Mouse (Mus musculus) v-Abl transformed pro-B cells (cell line): Measurements from ENCODE around the gene Dgat2.

Source experiments
- in situ Hi-C, 2 experiments: fragments of 400-800 bp; cut with MboI; formaldehyde crosslinking; loops; one replicate each; pipeline ENCODE4 v1.15.1; 2025; ENCODE audit not compliant: unreplicated experiment in 2 of 2

Dgat2 gene

DNA sequence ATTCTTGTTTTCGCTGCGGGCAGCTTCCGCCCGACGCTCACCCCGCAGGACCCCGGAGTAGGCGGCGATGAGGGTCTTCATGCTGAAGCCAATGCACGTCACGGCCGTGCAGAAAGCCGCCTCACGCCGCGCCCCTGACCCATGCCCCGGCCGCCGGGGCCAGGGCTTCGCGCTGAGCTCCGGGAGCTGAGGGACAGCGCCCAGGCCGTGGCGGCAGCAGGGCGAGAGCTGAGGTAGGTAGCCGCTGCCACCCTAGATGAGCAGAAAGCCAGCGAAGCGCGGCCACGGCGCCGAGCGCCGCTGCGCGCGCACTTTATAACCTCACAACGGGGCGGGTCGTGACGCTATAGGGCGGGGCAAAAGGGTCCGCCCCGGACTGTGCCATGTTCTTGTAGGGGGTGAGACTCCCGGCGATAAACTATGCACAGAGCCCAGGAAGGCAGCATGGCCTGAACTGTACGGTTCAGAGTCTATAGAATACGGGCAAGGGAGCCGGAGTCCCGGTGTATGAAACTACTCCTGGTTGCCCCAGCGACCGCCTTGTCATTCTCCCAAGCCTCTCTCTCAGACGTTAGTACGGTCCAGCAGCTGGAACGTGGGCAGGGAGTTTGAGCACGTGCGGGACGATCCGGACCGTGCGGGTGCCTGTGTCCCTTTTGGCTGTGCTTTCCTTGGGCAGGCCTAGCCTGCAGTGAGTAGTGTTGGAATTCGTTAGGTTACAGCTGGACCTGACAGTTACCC lies at the start of gene Dgat2:
TSS of gene Dgat2 (minus strand) at position 288 of the 741 bp plus-strand sequence.
- in situ Hi-C loops, result no loop called here

DNA sequence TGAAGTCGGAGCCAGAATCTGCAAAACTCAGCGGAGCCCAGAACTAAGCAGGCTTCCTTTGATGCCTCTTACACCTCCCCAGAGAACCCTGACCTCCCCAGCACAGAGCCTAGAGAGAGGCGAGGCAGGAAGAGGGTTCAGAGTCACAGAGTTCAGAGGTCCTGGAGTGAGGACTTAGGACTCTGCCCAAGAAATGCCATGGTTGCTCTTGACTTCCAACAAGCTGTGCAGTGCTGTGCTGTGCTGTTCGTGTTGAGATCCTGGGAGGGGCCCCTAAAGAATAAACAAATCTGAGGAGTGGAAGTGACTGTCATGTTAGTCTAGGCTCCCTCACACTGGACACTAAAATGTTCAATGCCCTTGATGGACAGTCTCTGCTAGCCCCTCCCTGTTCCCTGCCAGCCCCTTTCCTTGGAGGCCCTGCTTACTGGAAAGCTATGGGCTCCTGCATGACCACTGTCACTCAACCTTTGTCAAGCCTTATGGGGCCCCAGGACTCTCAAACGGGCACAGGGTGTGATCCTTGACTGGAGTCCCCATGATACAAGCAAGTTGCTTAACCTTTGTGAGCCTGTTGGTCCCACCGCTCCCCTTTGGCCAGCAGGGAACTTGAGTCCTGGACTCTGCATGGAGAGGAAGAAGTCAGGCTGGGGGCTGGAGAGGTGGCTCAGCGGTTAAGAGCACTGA lies 47.7 kb upstream of the Dgat2 start:
- in situ Hi-C loops, result no loop called here

DNA sequence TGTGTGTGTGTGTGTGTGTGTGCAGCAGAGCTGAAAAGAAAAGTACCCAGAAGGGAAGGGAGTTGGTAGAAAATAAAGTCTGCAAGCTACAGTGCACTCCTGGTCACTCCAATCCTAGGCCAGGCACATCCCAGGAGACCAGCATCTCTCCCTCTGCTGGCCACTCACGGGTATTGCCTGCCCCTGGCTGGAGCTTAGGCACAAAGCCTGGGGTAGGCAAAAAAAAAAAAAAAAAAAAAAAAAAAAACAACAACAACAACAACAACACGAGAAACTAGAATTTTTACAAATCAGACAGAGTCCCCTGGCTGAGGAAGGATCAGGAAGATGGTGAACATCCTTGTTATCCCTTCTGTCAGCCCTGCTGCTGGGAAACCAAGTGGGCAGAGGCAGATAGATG lies 46.9 kb upstream of the Dgat2 start:
- in situ Hi-C loops, result loop anchor here in 1 of 2 experiments (10.0 kb wide), 1 partner anchor 225 kb away; no protein-coding TSS in a partner anchor

DNA sequence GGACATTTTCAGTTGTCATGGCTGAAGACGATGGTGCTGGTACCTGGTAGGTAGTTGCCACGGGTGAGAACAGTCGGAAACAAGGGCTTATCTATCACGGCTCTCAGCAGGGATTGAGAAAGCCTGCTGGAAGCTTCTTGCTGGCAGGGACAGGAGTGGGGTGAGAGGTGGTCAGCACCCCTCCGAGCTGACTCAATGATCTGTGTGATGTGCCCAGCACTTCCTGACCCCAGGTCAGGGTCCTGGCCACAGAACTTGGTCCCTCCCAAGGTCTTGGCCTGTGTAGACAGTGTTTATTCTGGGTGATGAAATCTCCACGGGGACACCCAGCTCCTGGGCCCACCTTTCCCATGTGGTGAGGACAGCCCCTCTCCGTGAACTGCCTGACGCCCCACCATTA lies 46.3 kb upstream of the Dgat2 start:
- in situ Hi-C loops, result loop anchor here in 1 of 2 experiments (10.0 kb wide), 1 partner anchor 226 kb away; no protein-coding TSS in a partner anchor

DNA sequence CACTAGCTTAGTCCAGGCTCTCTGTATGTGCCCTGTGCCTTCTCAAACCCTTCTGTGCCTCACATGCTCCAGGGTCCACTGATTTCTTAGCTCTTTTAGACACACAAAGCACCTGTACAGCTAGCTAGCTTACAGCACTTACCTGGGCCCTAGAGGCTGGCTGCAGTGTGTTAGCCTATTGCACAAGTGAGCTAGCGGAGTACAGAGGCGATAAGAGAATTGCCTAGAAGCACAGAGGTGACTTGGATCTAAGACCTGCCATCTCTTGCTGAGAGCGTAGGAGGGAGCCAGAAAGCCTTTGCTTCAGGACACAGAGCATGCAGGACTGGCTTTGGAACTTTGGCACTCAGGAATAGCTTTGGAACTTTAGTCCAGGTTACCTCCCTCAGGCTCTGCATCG lies 44.7 kb upstream of the Dgat2 start:
- in situ Hi-C loops, result loop anchor here in 1 of 2 experiments (10.0 kb wide), 1 partner anchor 228 kb away; no protein-coding TSS in a partner anchor

DNA sequence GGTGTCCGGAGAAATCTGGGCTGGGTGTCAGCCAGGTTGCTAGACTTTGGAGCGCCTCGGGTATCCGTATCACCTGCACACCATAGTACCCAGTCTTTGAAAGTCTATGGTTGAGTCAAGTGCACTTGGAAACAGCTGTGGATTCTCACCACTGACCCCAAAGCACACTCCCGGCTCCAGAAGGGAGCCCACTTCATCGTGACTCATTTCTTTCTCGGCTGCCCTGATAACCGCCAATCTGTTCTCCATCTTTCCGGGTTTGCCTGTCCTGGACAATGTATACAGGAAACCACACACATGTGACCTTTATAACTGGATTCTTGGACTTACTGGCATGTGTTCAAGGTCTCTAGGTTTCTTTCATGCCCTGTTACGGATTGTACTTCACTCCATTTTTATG lies 44.1 kb upstream of the Dgat2 start:
- in situ Hi-C loops, result loop anchor here in 1 of 2 experiments (10.0 kb wide), 1 partner anchor 228 kb away; no protein-coding TSS in a partner anchor

DNA sequence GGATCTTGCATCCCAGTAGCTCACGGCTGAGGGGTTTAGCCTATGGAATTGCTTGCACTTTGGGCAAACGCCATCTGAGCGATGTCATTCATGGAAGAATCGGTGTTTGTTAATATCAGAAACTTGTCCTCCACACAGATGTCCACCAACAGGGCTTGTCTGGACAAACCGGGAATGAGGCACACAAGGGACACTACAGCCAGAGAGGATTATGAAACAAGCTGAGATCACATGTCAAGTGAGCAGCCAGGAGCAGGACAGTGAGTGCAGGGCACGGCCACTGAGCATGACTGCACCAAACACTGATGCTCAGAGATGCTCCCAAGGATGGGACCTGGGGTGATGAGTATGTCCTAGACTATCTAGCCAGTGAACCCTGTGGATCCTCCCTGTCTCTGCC lies 42.9 kb upstream of the Dgat2 start:
- in situ Hi-C loops, result loop anchor here in 1 of 2 experiments (10.0 kb wide), 1 partner anchor 229 kb away; no protein-coding TSS in a partner anchor

DNA sequence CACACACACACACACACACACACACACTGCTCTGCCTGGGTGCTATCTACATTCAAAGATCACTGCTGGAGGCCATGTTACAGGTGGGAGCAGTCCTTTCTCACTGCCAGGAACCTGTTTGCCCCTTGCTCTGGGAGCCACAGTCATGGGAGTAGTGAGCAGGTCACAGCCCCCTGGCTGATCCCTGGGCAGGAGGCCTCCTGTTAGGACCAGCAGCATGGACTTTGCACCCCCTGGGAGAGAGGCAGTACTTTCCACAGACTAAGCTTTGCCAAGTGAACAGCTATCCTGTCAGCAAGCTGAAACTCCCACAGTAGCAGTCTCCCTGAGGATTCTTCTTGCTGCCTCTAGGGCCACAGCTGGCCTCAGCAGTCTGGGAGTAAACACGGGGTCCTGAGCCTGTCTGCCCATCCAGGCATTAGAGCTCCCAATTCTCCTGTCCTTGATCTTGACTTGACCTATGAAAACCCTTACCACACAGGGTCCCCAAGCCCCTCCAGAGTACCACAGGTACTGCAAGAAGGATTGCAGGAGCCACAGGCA lies 42.2 kb upstream of the Dgat2 start:
- in situ Hi-C loops, result loop anchor here in 1 of 2 experiments (10.0 kb wide), 1 partner anchor 230 kb away; no protein-coding TSS in a partner anchor

DNA sequence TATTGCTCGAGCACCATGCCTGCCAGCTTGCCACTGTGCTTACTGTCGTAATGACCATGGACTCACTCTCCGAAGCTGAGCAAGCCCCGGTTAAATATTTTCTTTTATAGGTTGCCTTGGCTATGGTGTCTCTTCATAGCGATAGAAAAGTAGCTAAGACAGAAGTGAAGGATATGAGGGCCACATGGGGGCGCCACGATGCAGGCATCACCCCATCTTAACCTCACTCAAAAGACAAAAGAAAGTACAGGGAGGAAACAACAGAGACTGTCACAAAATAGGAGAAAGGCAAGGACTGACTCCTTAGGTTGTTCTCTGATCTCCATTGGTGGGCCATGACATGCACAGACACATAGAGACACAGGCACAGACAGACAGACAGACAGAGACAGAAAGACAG lies 41.7 kb upstream of the Dgat2 start:
- in situ Hi-C loops, result loop anchor here in 1 of 2 experiments (10.0 kb wide), 1 partner anchor 231 kb away; no protein-coding TSS in a partner anchor

DNA sequence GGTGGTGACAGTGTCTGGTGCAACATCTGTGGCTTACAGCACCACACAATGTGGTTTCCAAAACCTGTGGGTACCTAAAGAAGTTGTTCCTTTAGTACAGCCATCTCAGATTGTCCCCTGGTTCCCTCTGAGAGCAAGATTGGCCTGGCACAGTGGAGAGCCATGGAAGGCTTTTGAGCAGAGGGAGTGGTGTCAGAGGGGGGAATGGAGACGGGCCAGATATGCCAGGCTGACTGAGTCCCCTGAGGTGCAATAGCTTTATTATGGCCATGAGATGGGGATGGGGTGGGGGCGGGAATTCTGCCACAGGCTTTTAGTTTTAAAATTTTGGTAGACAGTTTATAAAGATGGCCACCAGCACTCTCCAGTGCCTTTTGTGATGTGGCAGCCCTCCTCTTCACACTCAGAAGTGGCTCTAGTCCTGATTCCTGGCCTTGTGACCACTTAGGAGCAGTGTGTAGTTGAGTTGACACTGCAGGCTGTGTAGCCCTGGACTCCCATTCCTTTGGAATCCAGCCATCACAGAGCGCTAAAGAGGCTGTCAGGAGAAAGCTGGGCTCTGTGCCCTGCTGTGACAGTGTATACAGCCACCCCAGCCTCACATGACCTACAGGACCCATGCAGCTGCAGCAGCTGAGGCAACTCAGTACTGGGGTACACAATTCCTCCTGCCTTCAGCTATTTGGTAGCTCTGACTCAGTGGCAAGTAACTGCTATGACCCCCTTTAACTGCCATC lies 35.0 kb upstream of the Dgat2 start:
- in situ Hi-C loops, result no loop called here

DNA sequence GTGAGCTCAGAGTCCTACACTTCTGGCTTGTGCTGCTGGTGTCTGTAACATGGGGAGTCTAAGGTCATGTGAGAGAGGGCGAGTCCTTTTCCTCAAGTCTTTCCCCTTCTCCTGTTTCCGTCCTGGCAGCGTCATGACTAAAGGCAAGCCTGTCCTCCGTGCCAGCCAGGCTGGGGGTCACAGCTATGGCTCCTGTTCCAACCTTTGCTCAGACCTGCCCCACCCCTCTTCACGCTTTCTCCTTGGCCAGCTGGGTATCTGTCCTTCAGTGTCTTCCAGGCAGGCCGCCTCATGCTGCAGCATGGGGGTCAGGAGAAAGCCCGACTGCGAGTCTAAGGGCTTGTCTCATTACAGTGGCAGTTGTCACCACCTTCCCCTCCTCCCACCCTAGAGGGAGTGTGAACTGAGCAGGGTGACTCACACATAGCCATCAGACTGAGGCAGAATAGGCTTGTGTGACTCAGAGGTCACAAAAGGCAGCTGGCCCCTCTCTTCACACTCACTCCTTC lies 32.9 kb upstream of the Dgat2 start:
- in situ Hi-C loops, result no loop called here

DNA sequence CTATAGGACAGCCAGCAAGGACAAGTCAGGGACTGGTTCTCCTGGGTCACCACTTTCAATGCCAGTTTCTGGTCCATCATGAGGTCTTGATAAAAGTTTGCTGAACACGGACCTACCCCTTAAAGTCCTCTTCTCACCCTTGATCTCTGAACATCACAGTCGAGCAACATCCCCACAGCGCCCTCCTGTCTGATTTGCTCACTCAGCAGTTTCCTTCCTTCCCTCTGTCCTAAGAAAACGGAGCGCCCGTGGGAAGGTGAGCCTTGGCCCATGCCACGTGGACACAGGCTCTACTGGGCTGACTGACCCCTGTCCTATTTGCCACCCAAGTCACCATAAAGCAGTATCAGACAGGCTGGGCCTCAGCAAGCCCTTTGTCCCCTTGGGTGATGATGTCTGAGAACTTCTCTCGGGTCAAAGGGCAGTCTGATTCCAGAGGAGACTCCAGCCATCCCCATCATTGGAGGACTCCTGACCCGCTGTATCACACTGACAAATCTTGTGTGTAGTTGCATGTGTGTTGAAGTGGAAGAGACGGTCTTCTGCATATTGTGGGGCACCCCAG lies 32.2 kb upstream of the Dgat2 start:
- in situ Hi-C loops, result no loop called here

DNA sequence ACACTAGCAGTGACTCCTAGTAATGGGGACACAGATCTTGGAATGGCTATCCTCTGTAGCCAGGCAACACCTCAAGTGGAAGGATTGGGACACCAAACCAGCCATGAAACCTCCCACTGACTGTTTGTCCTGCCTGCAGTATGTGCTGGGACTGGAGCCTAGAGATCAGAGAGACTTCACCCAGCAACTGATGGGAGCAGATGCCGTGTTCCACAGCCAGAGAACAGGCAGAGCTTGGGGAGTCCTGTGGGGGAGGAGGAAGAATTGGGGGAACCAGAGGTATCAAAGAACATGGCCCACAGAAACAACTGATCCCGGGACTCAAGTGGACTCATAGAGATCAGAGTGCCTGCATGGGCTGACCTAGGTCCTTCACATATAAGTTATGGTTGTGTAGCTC lies 31.2 kb upstream of the Dgat2 start:
- in situ Hi-C loops, result no loop called here

DNA sequence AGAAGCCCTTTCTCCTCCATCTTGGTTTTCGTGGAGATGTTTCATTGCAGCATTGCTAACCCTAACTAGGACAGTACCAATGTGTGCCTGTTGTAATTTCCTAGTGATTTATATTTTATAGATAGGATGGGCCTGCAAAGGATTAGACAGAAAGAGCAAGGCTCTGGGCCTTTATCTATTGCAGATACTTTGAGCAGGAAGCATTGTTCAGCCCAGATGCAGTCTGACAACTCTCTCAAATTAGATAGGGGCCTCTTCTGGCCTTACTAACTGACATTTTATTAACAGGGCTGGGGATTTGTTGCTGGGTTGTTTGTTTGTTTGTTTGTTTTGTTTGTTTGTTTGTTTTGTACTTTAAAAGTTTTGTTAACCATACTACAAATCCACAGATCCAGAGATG lies 30.5 kb upstream of the Dgat2 start:
- in situ Hi-C loops, result no loop called here

DNA sequence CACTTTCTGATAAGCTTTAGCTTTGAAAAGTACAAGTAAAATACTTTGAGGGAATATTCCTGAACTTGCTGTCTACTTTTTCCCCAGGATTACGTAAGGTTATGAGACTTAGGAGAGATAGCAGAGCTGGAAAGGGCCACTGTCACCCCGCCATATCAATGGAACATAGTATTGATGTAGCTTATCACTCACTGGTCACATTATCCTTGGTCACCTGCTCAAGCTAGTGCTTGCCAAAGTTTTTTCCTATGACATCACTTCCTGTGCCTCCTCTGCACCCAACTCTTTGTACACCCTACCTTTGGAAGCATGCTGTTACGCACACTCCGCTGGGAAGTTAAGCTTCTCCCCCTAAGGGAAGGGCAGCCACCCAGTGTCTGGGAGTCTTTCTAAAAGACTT lies 26.2 kb upstream of the Dgat2 start:
- in situ Hi-C loops, result no loop called here

DNA sequence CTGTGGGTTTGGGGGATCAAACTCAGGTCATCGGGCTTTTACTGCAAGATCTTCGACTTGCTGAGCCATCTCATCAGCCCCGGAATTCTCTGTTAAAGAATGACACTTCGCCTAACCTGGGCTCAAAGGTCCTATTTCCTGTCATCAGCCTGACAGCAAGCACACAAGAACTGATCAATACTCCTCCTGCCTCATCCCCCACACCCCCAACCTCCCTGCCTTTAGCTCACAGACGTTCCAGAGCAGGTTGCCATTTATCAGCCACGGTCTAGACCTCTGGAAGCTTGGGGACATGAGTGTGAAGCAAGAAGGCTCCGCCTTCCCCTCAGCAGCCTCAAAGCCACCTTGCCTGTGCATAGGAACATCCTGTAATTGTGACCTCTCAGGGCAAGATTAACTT lies 23.8 kb upstream of the Dgat2 start:
- in situ Hi-C loops, result no loop called here

DNA sequence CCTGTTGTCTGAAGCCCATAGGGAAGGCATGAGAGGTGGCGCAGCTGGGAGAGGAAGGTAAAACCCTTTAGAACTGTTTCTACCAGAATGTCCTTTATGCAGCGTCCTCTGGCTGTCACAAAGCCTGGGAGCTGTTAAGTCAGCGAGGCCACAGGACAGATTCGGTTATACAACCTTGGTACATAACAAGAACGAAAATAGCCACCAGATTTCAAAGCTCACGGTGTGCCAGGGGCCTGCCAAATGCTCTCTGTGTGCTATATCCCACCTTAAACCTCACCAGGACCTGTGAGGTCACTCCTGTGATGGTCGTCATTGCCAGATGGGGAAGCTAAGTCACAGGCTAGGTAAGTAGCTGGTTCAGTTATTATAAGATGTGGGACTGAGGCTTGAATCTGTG lies 19.6 kb upstream of the Dgat2 start:
- in situ Hi-C loops, result no loop called here

DNA sequence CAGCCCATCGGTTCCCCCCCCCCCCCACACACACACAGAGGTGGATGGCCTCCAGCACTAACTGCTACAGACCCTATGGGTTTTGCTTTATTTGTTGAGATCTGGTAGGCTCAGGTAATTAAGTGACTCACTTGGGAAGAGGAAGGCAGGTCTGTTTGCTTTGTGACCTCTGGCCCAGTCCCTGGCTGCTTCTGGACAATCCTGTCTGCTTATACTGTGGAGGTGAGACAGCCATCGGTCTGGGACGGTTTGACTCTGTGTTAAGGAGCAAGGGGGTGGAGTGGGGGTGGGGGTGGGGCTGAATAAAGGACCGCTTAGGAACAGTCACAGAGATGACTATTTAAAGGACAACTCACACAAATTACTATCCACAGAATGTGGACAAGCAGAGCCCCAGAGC lies 17.8 kb upstream of the Dgat2 start:
- in situ Hi-C loops, result no loop called here

DNA sequence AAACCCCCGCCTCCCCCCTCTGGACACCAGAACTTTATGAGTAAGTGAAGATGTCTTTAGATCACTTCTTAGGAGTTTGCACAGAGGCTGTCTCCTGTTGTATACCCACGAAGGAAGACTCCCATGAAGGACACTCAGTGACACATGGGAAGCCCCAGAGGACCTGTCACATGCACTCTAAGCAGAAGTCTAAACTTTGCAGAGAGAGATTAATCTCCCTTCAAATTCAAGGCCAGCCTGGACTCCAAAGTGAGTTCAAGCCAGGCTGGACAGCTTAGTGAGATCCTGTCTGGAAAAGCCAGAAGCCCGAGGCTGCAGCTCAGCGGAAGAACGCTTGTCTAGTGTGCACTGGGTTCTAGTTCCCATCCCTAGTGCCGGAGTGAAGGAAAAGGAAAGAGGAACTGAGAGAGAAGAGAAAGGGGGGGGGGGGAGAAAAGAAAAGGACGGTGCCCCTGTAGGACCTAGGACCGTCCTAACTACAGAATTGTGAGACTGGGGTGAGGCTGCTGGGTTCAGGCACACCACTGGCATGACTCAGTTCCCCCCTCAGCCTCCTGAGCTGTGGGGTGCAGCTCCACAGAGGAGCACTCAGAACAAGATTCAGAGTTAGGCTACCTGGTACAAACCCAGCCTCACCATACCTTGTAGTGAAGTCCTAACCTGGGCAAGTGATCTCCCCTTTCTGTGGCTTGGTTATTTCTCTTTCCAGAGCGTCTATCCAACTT lies 17.1 kb upstream of the Dgat2 start:
- in situ Hi-C loops, result no loop called here

DNA sequence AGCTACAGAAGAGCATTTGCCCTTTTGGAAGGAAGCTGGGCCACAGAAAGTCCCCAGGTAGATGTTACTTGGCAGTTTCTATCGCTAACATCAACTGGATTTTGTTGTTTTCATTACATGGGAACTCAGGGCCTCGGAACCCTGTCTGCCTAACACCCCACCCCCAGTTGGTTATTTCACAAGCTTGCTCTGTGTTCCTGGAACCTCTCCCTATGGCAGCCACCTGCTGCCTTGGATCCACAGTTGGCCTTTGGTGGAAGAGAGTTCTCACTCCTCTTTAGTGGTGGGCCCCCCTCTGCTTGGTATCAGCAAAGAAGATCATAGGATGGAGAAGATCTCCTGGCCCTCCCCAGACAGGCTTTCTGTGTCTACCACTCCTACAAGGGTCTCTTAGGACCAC lies 16.3 kb upstream of the Dgat2 start:
- in situ Hi-C loops, result no loop called here
